Mouse (Mus musculus): ENCODE data around the gene Cdipt. TPM values are rescaled to one million over a fixed set of nuclear protein-coding genes. Genes with fewer than 3 reads are reported as not detected.

Cdipt gene
- total and polyA plus RNA-seq, 3 experiments, result 98.4 to 151 TPM; not detected in 1

- Histone ChIP-seq H3K9ac (ENCODE audit: control insufficient read depth, low read depth, low read length, poor library complexity, severe bottlenecking) (no peak overlapping the region), H3K9me3 (replicated peaks; ENCODE audit: insufficient read depth, low read length) (no peaks in the 10 kb centered on the region), H3K27me3 (ENCODE audit: control insufficient read depth in 1 of 2, insufficient read depth in 2 of 2, low read length in 2 of 2) (no peaks in the 10 kb centered on the region), H3K4me1 (ENCODE audit: control insufficient read depth in 1 of 2, insufficient read depth in 2 of 2, low read length in 2 of 2) (peaks cover 0 to 9% of the 10 kb centered on the region in 2 experiments; a peak in 2 of 4 replicates), H3K27ac (ENCODE audit: control insufficient read depth, low read depth, low read length) (no peak overlapping the region), H3K4me3 (ENCODE audit: control insufficient read depth in 1 of 2, insufficient read depth in 1 of 2, low read depth in 2 of 2, low read length in 2 of 2) (no peak overlapping the region), H3K36me3 (ENCODE audit: control insufficient read depth in 1 of 2, insufficient read depth in 2 of 2, low read length in 2 of 2) (no peaks in the 10 kb centered on the region), H3K79me2 (ENCODE audit: control insufficient read depth, insufficient read depth, low read length, poor library complexity) (no peaks in the 10 kb centered on the region)
- DNase-seq (ENCODE audit: low read depth, low spot score), result no peak
- TF ChIP-seq MXI1 (IDR thresholded peaks at IDR 0.05; ENCODE audit: low read depth, low read length), result no peak
- no peak for TF ChIP-seq POLR2A (IDR thresholded peaks at IDR 0.05; ENCODE audit: control insufficient read depth in 1 of 2, insufficient read depth in 1 of 2, low read depth in 1 of 2, low read length in 2 of 2, poor library complexity in 1 of 2)
- no peak for TF ChIP-seq ZMIZ1 (IDR thresholded peaks at IDR 0.05; ENCODE audit: low read depth, low read length)
- TF ChIP-seq ZKSCAN1 (IDR thresholded peaks at IDR 0.05; ENCODE audit: low read depth, low read length), result no peak
- no peak for TF ChIP-seq RAD21 (IDR thresholded peaks at IDR 0.05; ENCODE audit: low read depth, low read length)
- TF ChIP-seq POLR2AphosphoS2 (IDR thresholded peaks at IDR 0.05; ENCODE audit: low read length), result no peak
- TF ChIP-seq MAX (IDR thresholded peaks at IDR 0.05; ENCODE audit: low read length), result no peak
Observed at GRCm38 (mm10) chr7:126952646-126953045, 23.1 kb upstream of the Cdipt start.

DNA sequence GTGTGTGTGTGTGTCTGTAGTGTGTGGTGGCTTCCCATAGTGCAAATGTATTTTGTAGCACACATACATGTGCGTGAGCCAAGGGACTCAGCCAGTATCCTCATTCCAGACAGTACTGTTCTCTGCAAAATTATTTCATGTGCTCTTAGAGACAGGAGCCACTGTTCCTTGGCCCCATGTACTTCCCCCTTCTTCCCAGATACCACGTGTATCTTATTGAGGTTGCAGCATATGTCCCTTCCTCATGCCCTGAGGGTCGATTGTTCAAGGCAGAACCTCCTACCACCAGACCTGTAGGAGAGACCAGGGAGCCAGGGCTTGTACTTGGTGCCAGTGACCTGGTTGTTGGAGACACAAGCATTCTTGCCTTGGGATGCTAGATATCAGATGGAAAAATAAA, 20.6 kb upstream of the Cdipt start:
- Histone ChIP-seq H3K79me2 (ENCODE audit: control insufficient read depth, insufficient read depth, low read length, poor library complexity) (no peaks in the 10 kb centered on the region), H3K36me3 (ENCODE audit: control insufficient read depth in 1 of 2, insufficient read depth in 2 of 2, low read length in 2 of 2) (peaks cover 0 to 9% of the 10 kb centered on the region in 2 experiments; a peak in 2 of 4 replicates), H3K27me3 (ENCODE audit: control insufficient read depth in 1 of 2, insufficient read depth in 2 of 2, low read length in 2 of 2) (no peaks in the 10 kb centered on the region), H3K4me1 (ENCODE audit: control insufficient read depth in 1 of 2, insufficient read depth in 2 of 2, low read length in 2 of 2) (peaks cover 6 to 12% of the 10 kb centered on the region in 2 experiments), H3K9me3 (replicated peaks; ENCODE audit: insufficient read depth, low read length) (no peaks in the 10 kb centered on the region), H3K27ac (ENCODE audit: control insufficient read depth, low read depth, low read length) (no peak overlapping the region), H3K9ac (ENCODE audit: control insufficient read depth, low read depth, low read length, poor library complexity, severe bottlenecking) (no peak overlapping the region), H3K4me3 (ENCODE audit: control insufficient read depth in 1 of 2, insufficient read depth in 1 of 2, low read depth in 2 of 2, low read length in 2 of 2) (no peak overlapping the region)
- TF ChIP-seq CHD1 (IDR thresholded peaks at IDR 0.05; ENCODE audit: low read depth, low read length), result no peak
- no peak for TF ChIP-seq GATA1 (IDR thresholded peaks at IDR 0.05; ENCODE audit: low read depth, low read length)
- no peak for TF ChIP-seq RAD21 (IDR thresholded peaks at IDR 0.05; ENCODE audit: low read depth, low read length)
- no peak for TF ChIP-seq SIN3A (IDR thresholded peaks at IDR 0.05; ENCODE audit: low read length)
- TF ChIP-seq EP300 (IDR thresholded peaks at IDR 0.05; ENCODE audit: low read depth in 1 of 2, low read length in 2 of 2), result no peak
- no peak for TF ChIP-seq MAX (IDR thresholded peaks at IDR 0.05; ENCODE audit: low read length)
- TF ChIP-seq ELF1 (IDR thresholded peaks at IDR 0.05; ENCODE audit: low read depth, low read length), result no peak
- TF ChIP-seq USF2 (IDR thresholded peaks at IDR 0.05; ENCODE audit: borderline replicate concordance in 1 of 2, insufficient read depth in 1 of 2, low read depth in 1 of 2, low read length in 2 of 2), result no peak
- TF ChIP-seq MXI1 (IDR thresholded peaks at IDR 0.05; ENCODE audit: low read depth, low read length), result no peak
- no peak for TF ChIP-seq MAFK (IDR thresholded peaks at IDR 0.05; ENCODE audit: borderline replicate concordance, low read depth, low read length)
- no peak for TF ChIP-seq ZMIZ1 (IDR thresholded peaks at IDR 0.05; ENCODE audit: low read depth, low read length)
- TF ChIP-seq JUND (IDR thresholded peaks at IDR 0.05; ENCODE audit: low read depth, low read length), result no peak
- no peak for TF ChIP-seq HCFC1 (IDR thresholded peaks at IDR 0.05; ENCODE audit: low read depth, low read length)
- TF ChIP-seq SMC3 (IDR thresholded peaks at IDR 0.05; ENCODE audit: low read depth, low read length), result no peak
- no peak for TF ChIP-seq UBTF (IDR thresholded peaks at IDR 0.05; ENCODE audit: borderline replicate concordance, insufficient read depth, low read depth, low read length)
- TF ChIP-seq MAZ (IDR thresholded peaks at IDR 0.05; ENCODE audit: low read depth, low read length), result no peak
- TF ChIP-seq KAT2A (conservative IDR thresholded peaks at IDR 0.05; ENCODE audit: low read depth, low read length), result no peak
- no peak for TF ChIP-seq POLR2AphosphoS5 (IDR thresholded peaks at IDR 0.05; ENCODE audit: borderline replicate concordance, low read depth, low read length)
- TF ChIP-seq POLR2AphosphoS2 (IDR thresholded peaks at IDR 0.05; ENCODE audit: low read length), result no peak
- no peak for TF ChIP-seq RCOR1 (IDR thresholded peaks at IDR 0.05; ENCODE audit: low read depth, low read length)
- DNase-seq (ENCODE audit: low read depth, low spot score), result no peak
